Mouse (Mus musculus): ENCODE data around the gene 1810062G17Rik.

1810062G17Rik gene

GRCm38 (mm10) chr3:36475532-36476087 lies at the start of gene 1810062G17Rik, which contains the start of gene Anxa5:
Gene 1810062G17Rik, plus strand, starts transcription at chr3:36475937.
Gene Anxa5, minus strand, starts transcription at chr3:36475894.
- peak; percentile 83 for DNase-seq (ENCODE audit: low spot score)

GRCm38 (mm10) chr3:36427386-36427785 lies 48.4 kb upstream of the 1810062G17Rik start:
- DNase-seq (ENCODE audit: low spot score): no peak

- DNase-seq (ENCODE audit: low spot score): no peak
Observed at GRCm38 (mm10) chr3:36430360-36430759, 45.4 kb upstream of the 1810062G17Rik start.

- no peak for DNase-seq (ENCODE audit: low spot score)
Observed at GRCm38 (mm10) chr3:36440280-36440679, 35.5 kb upstream of the 1810062G17Rik start.

- DNase-seq (ENCODE audit: low spot score): peak; percentile 39
Observed at GRCm38 (mm10) chr3:36442426-36442825, 33.3 kb upstream of the 1810062G17Rik start.

DNA sequence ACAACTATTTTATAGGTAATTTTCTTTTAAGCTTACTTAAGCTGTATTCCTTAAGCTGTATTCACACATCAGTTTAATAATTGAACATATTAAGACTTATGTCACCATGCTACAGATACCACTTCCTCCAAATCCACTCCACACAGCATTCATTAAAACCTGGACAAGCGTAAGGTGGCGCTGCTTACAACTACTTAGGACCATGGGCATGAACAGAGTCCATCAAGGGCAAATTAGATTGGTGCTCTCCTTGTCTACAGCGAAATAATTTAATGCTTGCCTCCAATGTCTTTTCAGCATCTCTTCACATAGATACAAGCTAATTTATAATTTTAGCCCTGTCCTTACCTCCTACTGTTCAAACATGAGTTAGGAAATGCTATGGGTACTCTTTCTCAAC lies 29.7 kb upstream of the 1810062G17Rik start:
- DNase-seq (ENCODE audit: low spot score): no peak

DNA sequence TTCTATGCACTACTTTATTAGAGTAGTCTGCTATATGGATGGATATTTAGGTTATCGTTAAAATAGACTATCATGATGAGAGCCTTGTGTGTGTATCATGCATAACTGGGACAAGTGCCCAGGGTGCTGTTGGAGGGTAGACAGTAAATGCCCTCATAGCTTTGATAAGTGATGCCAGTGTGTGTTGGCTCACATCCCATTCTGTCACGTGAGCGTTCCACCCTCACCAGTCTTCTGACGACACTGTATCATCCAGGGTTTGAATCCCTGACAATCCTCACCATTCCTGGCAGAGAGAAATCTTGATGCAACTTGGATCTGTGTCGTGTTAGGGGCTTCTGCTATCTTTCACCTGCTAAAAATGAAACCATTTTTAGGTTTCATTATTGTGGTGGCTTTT lies 29.2 kb upstream of the 1810062G17Rik start:
- no peak for DNase-seq (ENCODE audit: low spot score)

DNA sequence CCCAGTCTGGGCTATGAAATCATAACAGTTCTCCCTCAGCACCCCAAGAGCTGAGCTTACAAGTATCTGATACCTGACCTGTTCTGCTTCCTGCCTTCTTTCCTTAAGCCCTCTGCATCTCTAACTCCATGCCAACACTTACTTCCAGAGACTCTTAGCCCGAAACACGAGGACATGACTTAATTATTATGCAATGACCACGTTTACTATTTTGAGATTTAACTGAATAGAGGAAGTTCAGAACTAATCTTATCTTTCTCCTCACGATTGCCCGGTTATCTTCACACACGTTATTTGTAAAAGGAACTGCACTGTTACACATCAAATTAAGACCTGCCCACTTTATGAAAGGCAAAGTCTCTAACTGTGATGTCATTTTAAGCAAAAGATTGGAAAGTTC lies 28.8 kb upstream of the 1810062G17Rik start:
- DNase-seq (ENCODE audit: low spot score): no peak

DNA sequence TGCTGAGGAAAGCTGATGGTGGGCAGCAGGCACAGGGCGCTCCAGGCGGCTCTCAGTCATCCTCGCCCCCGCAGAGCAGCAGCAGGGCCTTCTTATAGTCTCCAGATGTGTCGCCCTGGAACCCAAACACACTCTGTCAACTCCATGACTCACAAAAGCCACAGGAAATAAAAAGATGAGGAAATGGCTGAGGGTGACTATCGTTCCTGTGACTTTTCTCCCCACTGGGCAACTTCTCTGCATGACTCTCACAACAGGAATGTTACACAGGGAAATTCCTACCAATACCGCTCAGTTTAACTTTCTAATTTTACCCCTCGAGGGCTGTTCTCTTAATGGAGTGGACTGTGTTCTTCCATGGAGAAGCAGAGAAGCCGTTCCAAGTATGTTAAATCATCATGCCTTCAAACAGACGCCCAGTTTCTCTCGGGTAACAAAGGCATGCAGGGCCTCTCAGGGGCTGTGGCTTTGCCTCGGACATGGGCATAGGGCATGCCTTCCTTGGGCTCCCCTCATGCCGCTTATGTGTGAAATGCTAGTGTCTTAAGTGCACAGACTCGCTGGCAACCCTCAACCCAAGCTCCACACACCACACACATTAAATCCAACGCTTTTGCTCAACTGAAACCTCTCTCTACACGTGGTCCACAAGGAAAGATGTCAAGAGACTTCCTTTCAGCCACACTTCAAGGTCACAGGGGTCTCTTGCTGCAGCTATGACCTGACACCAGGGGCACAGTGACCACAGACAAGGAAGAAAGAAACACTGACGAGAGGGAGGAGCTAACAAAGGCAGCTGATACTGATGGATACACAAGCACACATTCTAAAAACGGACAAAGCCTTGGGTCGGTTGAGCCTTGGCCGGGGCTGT lies 26.2 kb upstream of the 1810062G17Rik start:
- no peak for DNase-seq (ENCODE audit: low spot score)

DNA sequence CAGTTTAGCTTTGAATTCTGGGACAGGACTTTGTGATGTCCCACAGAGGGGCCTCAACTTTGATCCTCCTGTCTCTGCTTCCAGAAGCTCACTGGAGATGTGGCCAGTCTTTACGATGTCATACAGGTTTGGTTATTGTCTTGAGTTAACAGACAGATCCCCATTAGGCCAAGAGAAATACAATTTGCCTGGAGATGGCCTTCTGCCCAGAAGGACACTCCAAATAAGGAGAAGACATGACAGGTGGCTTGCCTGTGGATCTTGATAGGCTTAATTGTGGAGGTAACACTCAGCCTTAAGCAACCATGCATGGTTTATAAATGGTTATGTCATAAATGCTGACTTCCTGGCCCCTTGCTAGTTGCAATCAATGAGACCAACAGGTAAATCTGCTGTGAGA lies 23.2 kb upstream of the 1810062G17Rik start:
- DNase-seq (ENCODE audit: low spot score): no peak

DNA sequence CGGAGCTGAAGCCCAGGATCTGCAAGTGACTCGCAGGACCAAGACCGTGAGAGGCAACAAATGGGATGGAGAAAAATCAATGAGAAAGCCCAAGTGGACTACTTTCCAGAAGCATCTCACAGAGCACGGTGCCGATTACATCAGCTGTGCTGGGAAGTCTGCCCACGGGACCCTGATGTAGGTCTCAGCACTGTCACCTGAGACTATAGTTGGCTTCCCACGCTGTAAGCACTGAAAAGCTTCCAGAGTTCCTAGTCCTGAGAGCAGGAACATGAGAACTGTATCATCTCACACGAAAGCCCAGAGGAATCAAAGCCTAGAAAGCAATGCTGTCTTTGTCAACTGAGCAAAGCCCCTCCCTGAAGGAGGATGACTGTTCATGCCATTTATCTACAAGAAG lies 20.6 kb upstream of the 1810062G17Rik start:
- DNase-seq (ENCODE audit: low spot score): no peak

GRCm38 (mm10) chr3:36455566-36455965 lies 20.2 kb upstream of the 1810062G17Rik start:
- DNase-seq (ENCODE audit: low spot score): no peak

- DNase-seq (ENCODE audit: low spot score): no peak
Observed at GRCm38 (mm10) chr3:36460717-36461116, 15.0 kb upstream of the 1810062G17Rik start.

GRCm38 (mm10) chr3:36461819-36462218 lies 13.9 kb upstream of the 1810062G17Rik start:
- no peak for DNase-seq (ENCODE audit: low spot score)

- DNase-seq (ENCODE audit: low spot score): no peak
Observed at GRCm38 (mm10) chr3:36462348-36462747, 13.4 kb upstream of the 1810062G17Rik start.

DNA sequence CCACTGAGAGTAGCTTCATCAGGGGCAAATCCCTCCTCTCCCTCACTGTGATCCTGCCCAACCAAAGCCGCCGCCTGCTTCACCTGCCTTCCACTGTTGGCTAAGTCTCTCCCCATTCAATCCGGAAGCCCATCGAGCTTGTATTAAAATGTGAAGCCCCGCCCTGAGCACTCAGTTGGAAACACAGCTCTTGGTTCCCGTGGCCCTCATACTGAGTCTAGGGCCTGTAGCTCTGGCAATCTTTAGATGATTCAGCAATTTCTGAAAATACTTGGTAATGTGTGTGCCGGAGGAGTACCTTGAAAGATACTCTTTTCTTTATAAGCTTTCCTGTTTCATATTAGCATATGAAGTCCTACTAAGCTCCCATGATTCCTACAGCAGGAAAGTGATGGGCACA lies 10.2 kb upstream of the 1810062G17Rik start:
- DNase-seq (ENCODE audit: low spot score): no peak

- DNase-seq (ENCODE audit: low spot score): no peak
Observed at GRCm38 (mm10) chr3:36467632-36468031, 8.1 kb upstream of the 1810062G17Rik start.

GRCm38 (mm10) chr3:36468871-36469270 lies 6.9 kb upstream of the 1810062G17Rik start:
- no peak for DNase-seq (ENCODE audit: low spot score)

DNA sequence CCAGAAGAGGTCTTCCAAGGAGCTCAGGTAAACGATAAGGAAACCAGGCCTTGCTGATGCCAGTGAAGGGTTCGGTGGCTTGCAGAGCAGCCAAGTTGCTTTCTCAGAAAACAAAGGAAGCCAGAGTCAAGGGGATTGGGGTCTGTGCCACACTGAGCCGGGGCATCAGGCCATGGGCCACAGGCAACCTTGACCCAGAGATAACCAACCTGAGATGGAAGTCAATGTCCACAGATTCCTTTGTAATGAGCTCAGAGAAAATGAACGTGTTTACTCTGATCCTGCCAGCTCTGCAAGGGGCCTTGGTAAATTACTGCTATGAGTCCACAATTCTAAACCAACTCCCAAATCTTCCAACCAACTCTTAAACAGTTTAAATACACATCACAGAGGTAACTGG lies 3.9 kb upstream of the 1810062G17Rik start:
- DNase-seq (ENCODE audit: low spot score): no peak

GRCm38 (mm10) chr3:36473222-36473621 lies 2.5 kb upstream of the 1810062G17Rik start:
- DNase-seq (ENCODE audit: low spot score): no peak

DNA sequence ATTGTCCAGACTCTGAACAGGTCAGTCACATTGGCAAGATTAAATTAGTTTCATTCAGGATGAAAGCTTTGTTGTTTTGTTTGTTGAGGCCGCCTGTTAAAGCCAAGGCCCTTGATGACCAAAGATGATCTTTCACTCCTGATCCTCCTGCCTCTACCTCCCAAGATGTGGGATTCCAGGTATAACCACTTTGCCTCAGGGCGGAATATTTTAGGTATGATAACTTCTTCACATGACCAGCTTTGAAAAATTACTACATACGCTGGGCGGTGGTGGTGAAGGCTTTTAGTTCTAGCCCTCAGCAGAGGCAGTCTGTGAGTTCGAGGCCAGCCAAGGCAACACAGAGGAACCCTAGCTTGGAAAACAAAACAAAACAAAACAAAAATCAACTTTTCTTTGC lies 1.3 kb upstream of the 1810062G17Rik start:
- DNase-seq (ENCODE audit: low spot score): no peak

DNA sequence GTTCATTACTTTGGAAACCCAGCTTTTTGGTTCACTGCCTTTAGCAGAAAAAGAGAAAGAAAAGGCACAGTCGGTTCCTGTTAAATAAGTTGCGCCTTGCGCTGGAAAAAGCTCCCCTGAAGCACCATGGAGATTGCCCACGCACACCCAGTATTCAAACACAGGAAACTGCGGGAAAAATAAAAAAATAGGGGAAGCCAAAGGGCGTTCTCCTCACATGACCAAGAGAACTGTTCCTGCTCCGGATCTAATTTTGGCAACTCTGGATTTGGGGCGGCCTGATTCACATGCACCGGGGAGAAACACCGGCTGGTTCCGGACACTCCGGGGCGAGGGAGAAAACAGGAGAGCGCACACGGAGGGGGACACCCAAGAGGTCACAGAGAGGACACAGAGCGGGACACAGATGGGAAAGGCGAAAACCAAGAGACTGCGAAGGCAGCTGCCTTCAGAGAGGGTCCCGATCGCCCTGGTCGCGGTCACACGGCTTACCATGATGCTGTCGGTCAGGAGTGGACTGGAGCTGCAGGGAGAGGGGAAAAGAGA lies 726 bp upstream of the 1810062G17Rik start:
- DNase-seq (ENCODE audit: low spot score): no peak

Measured in c-Kit-positive CD71-positive TER-119-positive erythroid progenitor cells, embryonic 14.5 days (primary cell).